ENCODE assay signal across 12 mouse cellular contexts in genomic region chr8:35237279-35237678, GRCm38 (mm10).
A peak's percentile ranks its signal among the peaks of the same experiment; 100 is the strongest.
DNase-seq lines count a peak whose midpoint lies in the region; ATAC-seq lines count a peak whose summit lies in the region.
"Had no signal": no experiment of that assay in that cellular context is flagged by ENCODE, and none has a peak within 500 bp of the region (broad histone marks: within the 10 kb centered on the region; RNA-seq: fewer than 3 reads in every experiment).

No protein-coding gene starts in this region.

- no peak overlapping the region for H3K4me3 ChIP-seq in lung, embryonic 16.5 days (ENCODE audit: low read length)
- peak overlapping the region; percentile 30 to 31; a peak in 3 of 4 replicates for H3K4me3 ChIP-seq in heart, embryonic 14.5 days (ENCODE audit: control insufficient read depth in 1 of 2, insufficient read depth in 1 of 2, low read depth in 1 of 2, low read length in 2 of 2)
- H3K4me3 ChIP-seq in hindbrain, embryonic 16.5 days (ENCODE audit: low read length), result no peak overlapping the region
- H3K4me3 ChIP-seq: forebrain, embryonic 12.5 days; liver, embryonic 13.5 days; megakaryocyte, embryonic 14.5 days had no signal

- peak; percentile 36; the same call in 1 of the 2 replicates for ATAC-seq in lung, embryonic 16.5 days (ENCODE audit: low read depth)
- ATAC-seq in heart, embryonic 14.5 days (ENCODE audit: insufficient number of reproducible peaks, insufficient read depth, low FRiP score, low read depth), result 0 out of 2 replicates have a peak, but pooled peaks have one; percentile 62
- ATAC-seq in hindbrain, embryonic 16.5 days, result no peak

- no peaks in the 10 kb centered on the region for H3K27me3 ChIP-seq in lung, embryonic 16.5 days (ENCODE audit: control insufficient read depth, insufficient read depth, low read depth, low read length)
- no peaks in the 10 kb centered on the region for H3K27me3 ChIP-seq in heart, embryonic 14.5 days (ENCODE audit: control insufficient read depth, insufficient read depth, low read length)
- no peaks in the 10 kb centered on the region for H3K27me3 ChIP-seq in hindbrain, embryonic 16.5 days (replicated peaks; ENCODE audit: control insufficient read depth, insufficient read depth, low read length)
- H3K27me3 ChIP-seq: forebrain, embryonic 12.5 days; liver, embryonic 13.5 days; megakaryocyte, embryonic 14.5 days had no signal

- peaks cover 6% of the 10 kb centered on the region for H3K4me1 ChIP-seq in lung, embryonic 16.5 days (replicated peaks; ENCODE audit: control insufficient read depth, insufficient read depth, low read length)
- peaks cover 13 to 30% of the 10 kb centered on the region in 2 experiments for H3K4me1 ChIP-seq in heart, embryonic 14.5 days (ENCODE audit: control insufficient read depth in 2 of 2, insufficient read depth in 2 of 2, low read length in 2 of 2)
- no peaks in the 10 kb centered on the region for H3K4me1 ChIP-seq in hindbrain, embryonic 16.5 days (ENCODE audit: control insufficient read depth, insufficient read depth, low read depth, low read length)

- no peaks in the 10 kb centered on the region for H3K9me3 ChIP-seq in lung, embryonic 16.5 days (ENCODE audit: control insufficient read depth, low read length)
- H3K9me3 ChIP-seq in heart, embryonic 14.5 days (ENCODE audit: control insufficient read depth, low read length), result no peaks in the 10 kb centered on the region
- no peaks in the 10 kb centered on the region for H3K9me3 ChIP-seq in hindbrain, embryonic 16.5 days (ENCODE audit: control insufficient read depth, low read length)
- H3K9me3 ChIP-seq: forebrain, embryonic 12.5 days; liver, embryonic 13.5 days; megakaryocyte, embryonic 14.5 days had no signal

- H3K36me3 ChIP-seq in lung, embryonic 16.5 days (ENCODE audit: control insufficient read depth, insufficient read depth, low read length), result no peaks in the 10 kb centered on the region
- no peaks in the 10 kb centered on the region for H3K36me3 ChIP-seq in heart, embryonic 14.5 days (ENCODE audit: control insufficient read depth, insufficient read depth, low read length)
- no peaks in the 10 kb centered on the region for H3K36me3 ChIP-seq in hindbrain, embryonic 16.5 days (ENCODE audit: control insufficient read depth, insufficient read depth, low read length)
- H3K36me3 ChIP-seq: forebrain, embryonic 12.5 days; liver, embryonic 13.5 days had no signal

- H3K4me2 ChIP-seq in lung, embryonic 16.5 days (ENCODE audit: low read depth, low read length), result no peak overlapping the region
- peak overlapping the region; percentile 63 for H3K4me2 ChIP-seq in heart, embryonic 14.5 days (ENCODE audit: low read length)
- H3K4me2 ChIP-seq in hindbrain, embryonic 16.5 days (ENCODE audit: low read length), result no peak overlapping the region
- H3K4me2 ChIP-seq: forebrain, embryonic 12.5 days; liver, embryonic 13.5 days had no signal

- no peak overlapping the region for H3K9ac ChIP-seq in lung, embryonic 16.5 days (ENCODE audit: low read length)
- H3K9ac ChIP-seq in heart, embryonic 14.5 days (ENCODE audit: low read length), result peak overlapping the region; percentile 56; the same call in 1 of the 2 replicates
- H3K9ac ChIP-seq in hindbrain, embryonic 16.5 days (ENCODE audit: low read depth, low read length), result no peak overlapping the region
- H3K9ac ChIP-seq: forebrain, embryonic 12.5 days; liver, embryonic 13.5 days had no signal

- WGBS in lung, embryonic 16.5 days, result 50% methylated on average over 6 of the region's 6 CpGs
- 6% methylated on average over 6 of the region's 6 CpGs for WGBS in heart, embryonic 14.5 days
- whole genome bisulfite sequencing in hindbrain, embryonic 16.5 days, result 68% methylated on average over 6 of the region's 6 CpGs

- DNase-seq in gastrocnemius, adult 18-20 months (ENCODE audit: low spot score), result peak; percentile 30
- DNase-seq in gastrocnemius, postnatal 4 days (ENCODE audit: low spot score in 2 of 2), result no peak
- DNase-seq in lung, postnatal 4 days, result no peak
- peak; percentile 18 to 33 for DNase-seq in right cerebral cortex, postnatal 36 days (ENCODE audit: low spot score in 2 of 2)
- DNase-seq in ovary, postnatal 36 days (ENCODE audit: low spot score), result no peak
- DNase-seq: liver, embryonic 13.5 days; retina, postnatal 1 day had no signal

- H3K27ac ChIP-seq in lung, embryonic 16.5 days (ENCODE audit: low read length), result no peak overlapping the region; the same call in 1 of the 2 replicates
- H3K27ac ChIP-seq in heart, embryonic 14.5 days (replicated peaks in 1 of 2; ENCODE audit: control insufficient read depth in 1 of 2, insufficient read depth in 1 of 2, low read depth in 2 of 2, low read length in 2 of 2), result peak overlapping the region; percentile 77 to 83
- no peak overlapping the region for H3K27ac ChIP-seq in hindbrain, embryonic 16.5 days (ENCODE audit: low read depth, low read length)
- H3K27ac ChIP-seq: forebrain, embryonic 12.5 days; liver, embryonic 13.5 days had no signal

Comparison
In these comparisons a context has a peak if more than half of its experiments do, and no peak if none do; other contexts are left out.
1. DNase-seq: peak in gastrocnemius, adult 18-20 months (single experiment) and right cerebral cortex, postnatal 36 days (2 of 2); none in gastrocnemius, postnatal 4 days (0 of 2), lung, postnatal 4 days (0 of 2) and ovary, postnatal 36 days (single experiment).
2. H3K27ac ChIP-seq: peak in heart, embryonic 14.5 days (2 of 2); none in lung, embryonic 16.5 days (single experiment) and hindbrain, embryonic 16.5 days (single experiment).
3. H3K4me3 ChIP-seq: peak in heart, embryonic 14.5 days (2 of 2); none in lung, embryonic 16.5 days (single experiment) and hindbrain, embryonic 16.5 days (single experiment).